Mouse (Mus musculus) heart, adult 11 months (tissue): Measurements from ENCODE around the gene Abhd14a.

Experiments used
- DNase-seq: peaks from one replicate; pipeline ENCODE4 v3.0.0; 2022

Gene Abhd14a

GRCm38 (mm10) chr9:106451899-106452298 lies 4.4 kb upstream of the Abhd14a start:
- DNase-seq, result peak; percentile 92

- DNase-seq, result peak; percentile 92
These were observed 3.8 kb upstream of the Abhd14a start for GRCm38 (mm10) chr9:106451298-106451697.

- peak; percentile 95 for DNase-seq
These were observed 3.2 kb upstream of the Abhd14a start for GRCm38 (mm10) chr9:106450661-106451060.

- DNase-seq, result peak; percentile 94
These were observed 2.5 kb upstream of the Abhd14a start for GRCm38 (mm10) chr9:106449947-106450346.

- DNase-seq, result peak; percentile 99
These were observed 1.1 kb upstream of the Abhd14a start for GRCm38 (mm10) chr9:106448498-106449031.

- DNase-seq, result no peak
These were observed 473 bp upstream of the Abhd14a start for GRCm38 (mm10) chr9:106447951-106448350.

GRCm38 (mm10) chr9:106444836-106445235 lies 2.6 kb downstream of the Abhd14a start:
- no peak for DNase-seq

GRCm38 (mm10) chr9:106442680-106443079 lies 4.8 kb downstream of the Abhd14a start:
- DNase-seq, result no peak

GRCm38 (mm10) chr9:106436566-106436965 lies 10.9 kb downstream of the Abhd14a start:
- DNase-seq, result peak; percentile 94

GRCm38 (mm10) chr9:106433389-106433788 lies 14.1 kb downstream of the Abhd14a start:
- DNase-seq, result no peak

- DNase-seq, result no peak
These were observed 17.5 kb downstream of the Abhd14a start for GRCm38 (mm10) chr9:106430015-106430264.

- peak; percentile 99 for DNase-seq
These were observed 18.1 kb downstream of the Abhd14a start, which contains the start of gene Rpl29 for GRCm38 (mm10) chr9:106429221-106430014. Gene Rpl29, plus strand, starts transcription at chr9:106429454.

- no peak for DNase-seq
These were observed 18.7 kb downstream of the Abhd14a start for GRCm38 (mm10) chr9:106428719-106429220.

GRCm38 (mm10) chr9:106421865-106422160 lies 25.7 kb downstream of the Abhd14a start:
- DNase-seq, result peak; percentile 98

GRCm38 (mm10) chr9:106421033-106421864 lies 26.2 kb downstream of the Abhd14a start:
- DNase-seq, result no peak

GRCm38 (mm10) chr9:106420608-106421007 lies 26.9 kb downstream of the Abhd14a start:
- DNase-seq, result peak; percentile 89

GRCm38 (mm10) chr9:106417841-106418625 lies 29.4 kb downstream of the Abhd14a start:
- peak; percentile 99 for DNase-seq

- DNase-seq, result no peak
These were observed 30.7 kb downstream of the Abhd14a start for GRCm38 (mm10) chr9:106416826-106417225.

- no peak for DNase-seq
These were observed 33.9 kb downstream of the Abhd14a start for GRCm38 (mm10) chr9:106413606-106414005.

- no peak for DNase-seq
These were observed 35.3 kb downstream of the Abhd14a start for GRCm38 (mm10) chr9:106412210-106412609.

- no peak for DNase-seq
These were observed 35.7 kb downstream of the Abhd14a start for GRCm38 (mm10) chr9:106411729-106412128.

- peak; percentile 95 for DNase-seq
These were observed 36.3 kb downstream of the Abhd14a start for GRCm38 (mm10) chr9:106411091-106411594.
